Mouse (Mus musculus): ENCODE measurements around the gene Rasgrf1.

GRCm38 (mm10) chr9:90054371-90055145 is 144.8 kb downstream of the Rasgrf1 start:
- TF ChIP-seq CTCF (IDR thresholded peaks at IDR 0.05; ENCODE audit: insufficient read depth, low read length) (peak; percentile 52), POLR2A (IDR thresholded peaks at IDR 0.05; ENCODE audit: borderline replicate concordance, extremely low read depth, low read depth, low read length) (peak; percentile 80; the same call in 1 of the 2 replicates)

Data from lung, adult 2 months (tissue).